In genomic region chr7:117451212-117451611, GRCm38 (mm10) we compare ENCODE assay signal across 26 mouse cellular contexts.
A peak's percentile ranks its signal among the peaks of the same experiment; 100 is the strongest.
DNase-seq lines count a peak whose midpoint lies in the region; ATAC-seq and TF ChIP-seq lines count a peak whose summit lies in the region.
"Had no signal": no experiment of that assay in that cellular context is flagged by ENCODE, and none has a peak within 500 bp of the region (broad histone marks: within the 10 kb centered on the region; RNA-seq: fewer than 3 reads in every experiment).

No protein-coding gene starts in this region.

- H3K27ac ChIP-seq in heart, embryonic 11.5 days (ENCODE audit: low read depth, low read length), result peak overlapping the region; percentile 35; the same call in 1 of the 2 replicates
- no peak overlapping the region for H3K27ac ChIP-seq in intestine, embryonic 14.5 days (ENCODE audit: low read depth)
- H3K27ac ChIP-seq in intestine, postnatal 0 days (ENCODE audit: low read depth, low read length), result no peak overlapping the region
- H3K27ac ChIP-seq in intestine, embryonic 15.5 days, result no peak overlapping the region
- peak overlapping the region; percentile 14 for H3K27ac ChIP-seq in stomach, embryonic 16.5 days (ENCODE audit: low read length)
- H3K27ac ChIP-seq in hindbrain, postnatal 0 days, result no peak overlapping the region
- H3K27ac ChIP-seq: hindbrain, embryonic 13.5 days; kidney, embryonic 15.5 days; liver, embryonic 13.5 days; midbrain, embryonic 12.5 days had no signal

- no peaks in the 10 kb centered on the region for H3K9me3 ChIP-seq in heart, embryonic 11.5 days (replicated peaks; ENCODE audit: control insufficient read depth, low read length)
- 0 out of 2 replicates have a peak, but pooled peaks cover 3% of the 10 kb centered on the region for H3K9me3 ChIP-seq in intestine, embryonic 14.5 days (ENCODE audit: control insufficient read depth, low read length)
- no peaks in the 10 kb centered on the region for H3K9me3 ChIP-seq in intestine, postnatal 0 days (ENCODE audit: control insufficient read depth)
- no peaks in the 10 kb centered on the region for H3K9me3 ChIP-seq in intestine, embryonic 15.5 days
- no peaks in the 10 kb centered on the region for H3K9me3 ChIP-seq in stomach, embryonic 16.5 days (replicated peaks; ENCODE audit: control insufficient read depth, low read length)
- H3K9me3 ChIP-seq in hindbrain, postnatal 0 days (ENCODE audit: low read length), result no peaks in the 10 kb centered on the region
- H3K9me3 ChIP-seq: hindbrain, embryonic 13.5 days; kidney, embryonic 15.5 days; liver, embryonic 13.5 days; midbrain, embryonic 12.5 days; neural tube, embryonic 15.5 days had no signal

- no peak for TF ChIP-seq CTCF in intestine, postnatal 0 days (IDR thresholded peaks at IDR 0.05; ENCODE audit: low read depth)
- no peak for TF ChIP-seq CTCF in hindbrain, postnatal 0 days (IDR thresholded peaks at IDR 0.05; ENCODE audit: low read depth)

- no peaks in the 10 kb centered on the region for H3K27me3 ChIP-seq in heart, embryonic 11.5 days (ENCODE audit: control insufficient read depth, insufficient read depth, low read length)
- H3K27me3 ChIP-seq in intestine, embryonic 14.5 days (replicated peaks; ENCODE audit: control insufficient read depth, insufficient read depth, low read length), result no peaks in the 10 kb centered on the region
- H3K27me3 ChIP-seq in intestine, postnatal 0 days (replicated peaks; ENCODE audit: control insufficient read depth, insufficient read depth, low read length), result no peaks in the 10 kb centered on the region
- H3K27me3 ChIP-seq in intestine, embryonic 15.5 days (replicated peaks), result no peaks in the 10 kb centered on the region
- no peaks in the 10 kb centered on the region for H3K27me3 ChIP-seq in stomach, embryonic 16.5 days (ENCODE audit: control insufficient read depth, insufficient read depth, low read length)
- H3K27me3 ChIP-seq in hindbrain, postnatal 0 days (ENCODE audit: insufficient read depth, low read length), result no peaks in the 10 kb centered on the region
- H3K27me3 ChIP-seq: CH12.LX; hindbrain, embryonic 13.5 days; kidney, embryonic 15.5 days; liver, embryonic 13.5 days; midbrain, embryonic 12.5 days; neural tube, embryonic 15.5 days had no signal

- ATAC-seq in heart, embryonic 11.5 days (replicated peaks; ENCODE audit: insufficient number of reproducible peaks, low FRiP score, low TSS enrichment), result no peak
- ATAC-seq in intestine, embryonic 14.5 days (replicated peaks; ENCODE audit: low FRiP score, low TSS enrichment, low read depth), result peak; percentile 65
- no peak; the same call in 1 of the 2 replicates for ATAC-seq in intestine, postnatal 0 days
- peak; percentile 82 for ATAC-seq in intestine, embryonic 15.5 days
- no peak for ATAC-seq in stomach, embryonic 16.5 days (ENCODE audit: insufficient read depth, low FRiP score)
- ATAC-seq in hindbrain, postnatal 0 days, result no peak
- ATAC-seq: activated CD4-positive, CD25-positive, alpha-beta regulatory T cell, adult 4 months; forebrain, postnatal 0 days had no signal

- intact Hi-C loops in heart, postnatal 10 days (cut with DNase I), result no loop called here

- no peak overlapping the region for H3K9ac ChIP-seq in heart, embryonic 11.5 days (ENCODE audit: low read depth, low read length)
- no peak overlapping the region for H3K9ac ChIP-seq in intestine, embryonic 14.5 days (ENCODE audit: low read length)
- no peak overlapping the region for H3K9ac ChIP-seq in intestine, postnatal 0 days (ENCODE audit: low read depth, low read length)
- H3K9ac ChIP-seq in intestine, embryonic 15.5 days, result no peak overlapping the region
- no peak overlapping the region for H3K9ac ChIP-seq in stomach, embryonic 16.5 days (ENCODE audit: low read length)
- H3K9ac ChIP-seq in hindbrain, postnatal 0 days (replicated peaks; ENCODE audit: low read length), result no peak overlapping the region
- H3K9ac ChIP-seq: forebrain, postnatal 0 days; hindbrain, embryonic 13.5 days; kidney, embryonic 15.5 days; liver, embryonic 13.5 days; midbrain, embryonic 12.5 days; neural tube, embryonic 15.5 days had no signal

- H3K36me3 ChIP-seq in heart, embryonic 11.5 days (ENCODE audit: control insufficient read depth, insufficient read depth, low read length), result no peaks in the 10 kb centered on the region
- no peaks in the 10 kb centered on the region for H3K36me3 ChIP-seq in intestine, embryonic 14.5 days (ENCODE audit: control insufficient read depth, insufficient read depth, low read length)
- no peaks in the 10 kb centered on the region for H3K36me3 ChIP-seq in intestine, postnatal 0 days (ENCODE audit: control insufficient read depth, insufficient read depth)
- H3K36me3 ChIP-seq in intestine, embryonic 15.5 days, result no peaks in the 10 kb centered on the region
- H3K36me3 ChIP-seq in stomach, embryonic 16.5 days (ENCODE audit: control insufficient read depth, insufficient read depth, low read length), result no peaks in the 10 kb centered on the region
- no peaks in the 10 kb centered on the region for H3K36me3 ChIP-seq in hindbrain, postnatal 0 days (ENCODE audit: insufficient read depth, low read length)
- H3K36me3 ChIP-seq: G1E; hindbrain, embryonic 13.5 days; kidney, embryonic 15.5 days; liver, embryonic 13.5 days; midbrain, embryonic 12.5 days; neural tube, embryonic 15.5 days had no signal

- DNase-seq in heart, postnatal 10 days, result no peak
- no peak for DNase-seq in intestine, embryonic 14.5 days (ENCODE audit: low spot score)
- DNase-seq in hindbrain, postnatal 0 days (ENCODE audit: low spot score), result no peak
- DNase-seq: adrenal gland, adult 8-10 months; B cell, adult 2 months; cerebellum, adult 11-12 months; embryo, embryonic 11 days; forebrain, postnatal 0 days; gastrocnemius, postnatal 14 days; kidney, adult 11 months; kidney, postnatal 36 days; layer of hippocampus, postnatal 36 days; liver, embryonic 13.5 days; lung, adult 2 months; thymus, postnatal 25 days had no signal

- peaks cover 7% of the 10 kb centered on the region for H3K4me1 ChIP-seq in heart, embryonic 11.5 days (ENCODE audit: control insufficient read depth, insufficient read depth, low read length)
- peaks cover 25% of the 10 kb centered on the region for H3K4me1 ChIP-seq in intestine, embryonic 14.5 days (replicated peaks; ENCODE audit: control insufficient read depth, insufficient read depth, low read length)
- H3K4me1 ChIP-seq in intestine, postnatal 0 days (replicated peaks; ENCODE audit: control insufficient read depth, insufficient read depth, low read length), result no peaks in the 10 kb centered on the region
- H3K4me1 ChIP-seq in intestine, embryonic 15.5 days (replicated peaks), result peaks cover 8% of the 10 kb centered on the region
- peaks cover 17% of the 10 kb centered on the region for H3K4me1 ChIP-seq in stomach, embryonic 16.5 days (ENCODE audit: control insufficient read depth, insufficient read depth, low read length)
- H3K4me1 ChIP-seq in hindbrain, postnatal 0 days (ENCODE audit: insufficient read depth, low read length), result peaks cover 5% of the 10 kb centered on the region; the same call in 1 of the 2 replicates
- H3K4me1 ChIP-seq: liver, embryonic 13.5 days had no signal

- no peak overlapping the region for H3K4me3 ChIP-seq in heart, embryonic 11.5 days (ENCODE audit: low read depth, low read length)
- no peak overlapping the region for H3K4me3 ChIP-seq in intestine, embryonic 14.5 days (ENCODE audit: low read depth, low read length)
- no peak overlapping the region for H3K4me3 ChIP-seq in intestine, postnatal 0 days (ENCODE audit: low read depth, low read length)
- no peak overlapping the region for H3K4me3 ChIP-seq in intestine, embryonic 15.5 days (replicated peaks)
- H3K4me3 ChIP-seq in stomach, embryonic 16.5 days (replicated peaks; ENCODE audit: low read length), result no peak overlapping the region
- H3K4me3 ChIP-seq in hindbrain, postnatal 0 days (ENCODE audit: low read length), result no peak overlapping the region
- H3K4me3 ChIP-seq: hindbrain, embryonic 13.5 days; kidney, embryonic 15.5 days; liver, embryonic 13.5 days; midbrain, embryonic 12.5 days; neural tube, embryonic 15.5 days had no signal

- peak overlapping the region; percentile 14; the same call in 1 of the 2 replicates for H3K4me2 ChIP-seq in heart, embryonic 11.5 days
- H3K4me2 ChIP-seq in intestine, embryonic 14.5 days (ENCODE audit: low read length), result no peak overlapping the region
- no peak overlapping the region for H3K4me2 ChIP-seq in intestine, postnatal 0 days (replicated peaks; ENCODE audit: low read depth)
- no peak overlapping the region for H3K4me2 ChIP-seq in intestine, embryonic 15.5 days (replicated peaks)
- no peak overlapping the region for H3K4me2 ChIP-seq in stomach, embryonic 16.5 days (ENCODE audit: low read depth, low read length)
- no peak overlapping the region for H3K4me2 ChIP-seq in hindbrain, postnatal 0 days (ENCODE audit: low read depth, low read length)
- H3K4me2 ChIP-seq: hindbrain, embryonic 13.5 days; kidney, embryonic 15.5 days; liver, embryonic 13.5 days; midbrain, embryonic 12.5 days; neural tube, embryonic 15.5 days had no signal

Comparison
In these comparisons a context has a peak if more than half of its experiments do, and no peak if none do; other contexts are left out.
1. ATAC-seq: peak in intestine, embryonic 14.5 days (single experiment) and intestine, embryonic 15.5 days (single experiment); none in heart, embryonic 11.5 days (single experiment), intestine, postnatal 0 days (single experiment), stomach, embryonic 16.5 days (single experiment) and hindbrain, postnatal 0 days (single experiment).
2. H3K27ac ChIP-seq: peak in heart, embryonic 11.5 days (single experiment) and stomach, embryonic 16.5 days (single experiment); none in intestine, embryonic 14.5 days (single experiment), intestine, postnatal 0 days (single experiment), intestine, embryonic 15.5 days (single experiment) and hindbrain, postnatal 0 days (single experiment).